Mouse (Mus musculus) MEL-GATA-1-ER (cell line): ENCODE data around the gene Hcn1.

Experiments used
- DNase-seq: peaks from one replicate; pipeline ENCODE4 v3.0.0-alpha.2; 2012; ENCODE audit warnings: low read depth; ENCODE audit errors: extremely low read depth

Gene Hcn1

DNA sequence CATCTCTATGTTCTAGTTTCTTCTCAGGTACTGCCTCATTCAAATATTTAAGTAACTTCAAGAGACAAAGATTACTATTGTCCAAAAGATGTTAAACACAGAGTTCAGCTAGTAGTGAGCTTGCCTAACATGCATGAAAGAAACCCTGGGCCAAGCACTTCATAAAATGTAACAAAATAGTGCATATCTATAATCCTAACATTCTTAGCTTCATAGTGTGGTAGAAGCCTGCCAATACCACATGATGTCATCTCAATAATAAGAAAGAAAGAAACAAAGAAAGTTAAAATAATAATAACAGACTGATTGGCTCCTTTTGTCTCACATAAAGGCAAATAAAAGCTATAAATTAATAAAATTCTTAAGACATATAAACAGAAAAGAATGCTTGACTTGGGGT lies 103.5 kb downstream of the Hcn1 start:
- no peak for DNase-seq

DNA sequence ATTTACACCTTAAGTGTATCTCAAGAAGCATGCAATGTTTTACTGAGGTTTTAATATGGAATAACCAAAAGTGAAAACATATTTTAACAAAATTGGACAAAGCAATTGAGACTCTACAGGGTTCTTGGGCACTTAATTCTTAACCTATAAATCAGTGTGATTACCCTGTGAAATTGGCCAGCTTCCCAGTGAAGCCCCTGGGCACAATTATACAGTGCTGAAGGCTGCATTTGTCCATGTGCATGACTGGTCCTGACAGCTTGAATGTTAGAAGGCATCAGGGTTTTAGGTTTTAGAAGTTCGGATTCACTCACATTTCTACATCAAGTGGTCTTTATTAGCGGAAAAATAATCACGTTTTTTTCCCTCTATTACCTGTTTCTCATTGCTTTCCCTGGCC lies 103.9 kb downstream of the Hcn1 start:
- no peak for DNase-seq

- DNase-seq = no peak
These were observed 104.4 kb downstream of the Hcn1 start for GRCm38 (mm10) chr13:117706496-117706895.

DNA sequence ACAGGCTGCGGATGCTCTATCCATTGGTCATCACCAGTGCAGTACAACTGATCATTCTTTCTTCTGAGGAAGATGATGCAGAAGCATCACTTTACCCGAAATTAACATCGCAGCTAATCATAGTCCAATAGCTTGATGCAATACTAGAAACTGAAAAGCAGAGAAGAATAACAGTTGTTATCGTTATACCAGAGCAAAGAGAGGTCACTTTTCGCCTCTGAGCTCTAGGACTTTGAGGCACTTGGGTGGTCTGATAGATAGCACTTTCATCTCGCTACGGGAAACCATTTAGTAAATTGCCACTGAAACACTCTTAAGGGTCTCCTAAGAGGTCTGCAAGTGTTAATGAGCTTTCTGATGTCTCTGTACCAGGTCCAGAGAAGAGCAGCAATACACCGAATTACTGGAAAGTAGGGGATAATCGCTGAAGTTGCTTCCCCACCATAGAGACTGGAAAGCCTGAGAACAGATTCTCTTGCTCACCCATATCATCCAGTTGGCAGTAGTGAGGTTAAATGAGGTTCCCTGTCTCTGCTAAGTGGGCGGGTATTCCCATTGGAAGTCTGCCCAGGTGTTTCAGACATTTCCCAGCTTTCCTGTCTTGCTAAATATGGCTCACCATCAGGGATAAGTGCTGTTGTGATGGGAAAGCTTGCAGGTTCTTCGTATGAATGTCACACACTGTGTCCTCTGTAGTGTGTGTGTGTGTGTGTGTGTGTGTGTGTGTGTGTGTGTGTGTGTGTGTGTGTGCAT lies 105.0 kb downstream of the Hcn1 start:
- DNase-seq = no peak

DNA sequence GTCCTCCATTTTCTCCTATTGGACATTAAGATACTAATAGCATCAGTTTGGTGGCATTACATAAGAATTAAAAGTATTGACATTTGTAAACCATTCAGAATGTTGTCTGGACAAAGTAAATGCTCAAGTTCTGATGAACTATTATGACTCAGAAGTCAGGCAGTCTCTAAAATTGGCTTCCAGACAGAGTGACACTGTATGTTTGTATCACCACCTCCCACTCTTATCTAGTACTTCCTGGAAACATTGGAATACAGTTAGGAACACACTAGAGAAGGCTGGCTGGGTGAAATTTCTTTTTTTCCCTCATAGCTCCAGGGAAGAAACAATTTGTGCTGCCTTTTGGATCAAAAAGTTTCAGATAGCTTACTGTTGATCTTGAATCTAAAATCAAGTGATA lies 108.7 kb downstream of the Hcn1 start:
- DNase-seq = no peak

- no peak for DNase-seq
These were observed 120.0 kb downstream of the Hcn1 start for GRCm38 (mm10) chr13:117722090-117722489.

- DNase-seq = no peak
These were observed 122.0 kb downstream of the Hcn1 start for GRCm38 (mm10) chr13:117724083-117724482.

DNA sequence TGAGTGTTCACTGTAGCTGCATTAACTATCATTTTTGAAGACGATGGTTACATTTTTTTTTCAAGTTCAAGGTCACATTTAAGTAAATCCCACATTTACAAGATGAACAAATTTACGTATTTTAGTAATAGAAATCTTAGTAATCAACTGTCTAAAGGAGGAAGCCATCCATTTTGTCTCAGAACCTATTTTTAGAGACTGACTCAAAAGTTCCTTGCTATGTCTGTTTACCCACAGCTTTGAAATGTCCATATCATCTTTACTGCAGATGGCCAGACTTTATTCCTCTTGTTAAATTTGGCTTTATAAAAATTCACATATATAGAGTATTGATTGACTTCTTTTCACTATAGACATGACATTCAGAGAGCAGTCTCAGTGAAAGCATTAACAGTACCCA lies 126.3 kb downstream of the Hcn1 start:
- no peak for DNase-seq

DNA sequence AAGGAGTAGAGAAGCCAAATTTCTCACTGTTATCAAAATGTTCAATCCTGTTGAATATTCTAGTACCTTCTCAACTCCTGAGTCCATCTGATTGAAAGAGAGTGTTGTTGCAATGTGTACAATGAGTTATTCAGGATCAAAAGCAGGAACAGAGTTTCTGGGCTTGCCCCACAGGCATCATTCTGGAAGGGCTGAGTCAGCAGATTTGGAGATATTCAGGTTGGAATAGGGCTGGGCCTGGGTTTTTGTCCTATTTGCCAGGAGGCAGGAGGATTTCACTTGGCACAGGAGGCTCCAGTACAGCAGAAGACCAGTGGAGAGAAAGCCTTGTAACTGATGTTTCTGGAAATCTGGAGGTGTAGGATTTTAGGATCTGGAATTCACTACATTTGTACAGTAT lies 130.6 kb downstream of the Hcn1 start:
- no peak for DNase-seq

DNA sequence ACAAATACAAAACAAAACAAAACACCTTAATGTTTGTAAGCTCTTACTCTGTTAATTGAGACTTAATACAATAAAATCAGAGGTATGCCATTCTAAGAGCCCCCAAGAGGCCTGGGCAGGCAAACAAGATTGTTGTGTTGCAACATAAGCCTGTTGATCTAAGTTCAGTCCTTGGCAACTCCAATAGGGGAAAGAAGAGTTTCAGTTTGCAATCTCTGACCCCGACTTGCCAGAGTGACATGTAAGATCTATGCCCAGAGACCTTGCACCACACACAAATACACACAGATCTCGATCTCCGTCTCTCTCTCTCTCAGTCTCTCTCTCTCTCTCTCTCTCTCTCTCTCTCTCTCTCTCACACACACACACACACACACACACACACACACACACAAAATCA lies 142.3 kb downstream of the Hcn1 start:
- no peak for DNase-seq

DNA sequence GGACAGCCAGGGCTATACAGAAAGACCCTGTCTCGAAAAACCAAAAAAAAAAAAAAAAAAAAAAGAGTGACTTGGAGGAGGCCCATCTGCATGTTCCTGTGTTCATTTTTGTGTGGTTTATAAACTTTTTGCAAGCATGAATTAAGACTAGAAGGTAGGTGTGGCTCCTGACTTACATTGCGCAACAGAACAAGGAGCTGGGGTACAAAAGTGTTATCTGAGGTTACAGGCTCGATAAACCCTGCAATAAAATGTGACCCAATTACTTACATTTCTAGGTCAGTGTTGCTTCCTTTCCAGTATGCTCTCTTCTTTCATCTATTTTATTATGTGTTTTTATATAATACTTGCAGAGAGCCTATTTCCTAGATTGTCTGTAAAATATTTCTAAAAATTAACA lies 143.1 kb downstream of the Hcn1 start:
- no peak for DNase-seq

GRCm38 (mm10) chr13:117765487-117765886 lies 163.4 kb downstream of the Hcn1 start:
- DNase-seq = no peak

DNA sequence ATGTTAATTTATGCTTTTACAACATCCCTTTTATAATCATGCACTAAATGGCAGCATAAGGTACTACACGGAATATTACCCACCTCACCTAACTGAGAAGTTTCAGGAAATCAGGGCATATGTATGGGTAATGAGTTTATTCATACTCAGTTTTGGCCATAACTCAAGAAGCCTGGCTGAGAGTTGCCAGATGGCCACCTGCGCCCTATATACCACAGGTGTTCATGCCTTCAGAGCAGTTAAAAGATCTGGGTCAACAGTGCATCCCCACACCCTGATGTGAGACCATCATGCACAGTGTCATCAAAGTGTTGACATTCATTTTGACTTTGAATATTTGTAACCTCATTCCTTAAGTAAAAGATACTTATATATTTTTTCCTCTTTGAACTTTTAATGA lies 183.3 kb downstream of the Hcn1 start:
- DNase-seq = no peak

GRCm38 (mm10) chr13:117792861-117793260 lies 190.7 kb downstream of the Hcn1 start:
- DNase-seq = no peak

DNA sequence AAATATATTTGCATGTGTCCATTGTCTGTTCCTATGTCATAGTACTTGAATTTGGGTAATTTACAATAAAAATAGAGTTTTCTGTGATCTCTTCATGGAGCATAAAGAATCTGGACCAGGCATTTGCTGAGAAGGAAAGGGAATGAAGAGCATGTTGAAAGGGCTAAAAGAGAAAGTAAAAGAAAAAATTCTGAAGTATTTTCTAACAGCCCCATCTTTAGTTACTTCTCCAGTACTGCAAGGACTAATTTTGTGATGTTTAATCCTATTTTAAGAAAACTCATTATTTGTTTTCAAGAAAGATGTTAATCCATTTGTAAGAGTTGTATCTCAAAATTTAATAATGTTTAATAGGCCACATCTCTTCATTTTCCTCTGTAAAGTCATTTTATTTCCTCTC lies 198.9 kb downstream of the Hcn1 start:
- no peak for DNase-seq

DNA sequence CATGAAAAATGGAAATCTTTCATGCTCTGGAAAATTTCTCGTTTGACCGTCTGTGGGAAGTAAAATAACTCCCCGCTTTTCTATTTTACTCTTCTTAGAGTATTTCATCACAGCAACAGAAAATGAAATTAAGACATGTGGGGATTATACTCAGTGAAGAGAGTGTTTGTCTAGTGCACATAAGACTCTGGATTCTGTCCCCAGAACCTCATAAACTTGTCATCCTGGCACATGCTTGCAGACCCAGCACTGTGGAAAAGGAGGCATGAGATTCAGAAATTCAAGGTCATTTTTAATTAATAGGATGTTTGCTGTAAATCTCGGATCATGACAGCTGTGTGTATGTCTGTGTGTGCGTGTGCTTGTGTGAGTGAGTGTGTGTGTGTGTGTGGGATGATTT lies 225.5 kb downstream of the Hcn1 start:
- no peak for DNase-seq

- DNase-seq = no peak
These were observed 234.5 kb downstream of the Hcn1 start for GRCm38 (mm10) chr13:117836658-117837057.

GRCm38 (mm10) chr13:117838264-117838663 lies 236.1 kb downstream of the Hcn1 start:
- no peak for DNase-seq

GRCm38 (mm10) chr13:117842366-117842765 lies 240.2 kb downstream of the Hcn1 start:
- no peak for DNase-seq

DNA sequence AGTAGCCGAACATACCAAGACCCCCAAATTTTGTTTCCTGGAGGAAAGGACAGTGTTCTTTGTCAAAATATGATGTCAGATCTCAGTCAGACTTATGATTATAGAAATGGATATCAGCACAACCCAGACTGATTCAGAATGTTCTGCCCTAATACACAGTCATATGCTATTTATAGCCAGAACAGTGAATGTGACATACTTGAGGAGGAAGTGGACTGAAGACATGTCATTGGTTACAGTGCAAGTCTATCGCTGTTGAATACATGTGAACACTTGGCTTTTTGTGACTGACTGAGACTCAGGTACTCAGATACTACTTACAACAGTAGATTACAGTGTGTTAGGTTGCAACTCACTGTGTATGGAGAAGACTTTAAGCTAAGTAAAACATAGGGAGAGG lies 245.2 kb downstream of the Hcn1 start:
- DNase-seq = no peak

- no peak for DNase-seq
These were observed 246.6 kb downstream of the Hcn1 start for GRCm38 (mm10) chr13:117848757-117849156.

DNA sequence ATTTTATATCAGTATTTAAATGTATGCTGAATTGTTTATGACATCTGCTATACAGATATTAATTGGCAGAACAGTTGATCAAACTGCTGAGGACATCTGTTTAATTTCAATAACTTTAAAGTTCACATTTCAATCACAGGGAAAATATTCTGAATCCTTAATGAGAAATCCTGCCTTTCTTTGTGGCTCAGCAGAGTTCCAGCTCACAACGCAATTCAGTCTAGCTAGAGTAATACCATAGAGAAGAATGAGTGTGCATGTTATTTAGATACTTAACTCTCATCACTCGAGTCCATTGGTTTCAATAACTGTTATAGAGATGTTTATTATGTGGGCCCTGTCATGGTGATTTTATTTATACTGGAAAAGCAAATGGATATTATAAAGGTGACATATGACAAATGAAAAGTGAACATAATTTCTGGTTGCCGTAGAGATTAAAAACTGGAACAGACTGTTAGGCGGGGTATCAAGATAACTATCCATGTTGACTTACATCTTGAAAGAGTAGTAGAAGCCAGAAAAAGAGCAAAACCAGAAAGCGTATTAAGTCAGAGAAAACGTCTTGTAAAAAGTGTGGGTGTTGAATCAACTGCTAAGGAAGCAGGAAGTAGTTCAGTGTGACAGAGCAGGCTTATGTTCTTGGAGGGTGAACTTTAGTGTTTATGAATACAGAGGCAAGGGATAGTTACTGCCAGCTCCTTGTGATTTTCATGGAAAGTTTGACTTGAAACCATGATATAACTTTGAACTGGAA lies 250.0 kb downstream of the Hcn1 start:
- no peak for DNase-seq

DNA sequence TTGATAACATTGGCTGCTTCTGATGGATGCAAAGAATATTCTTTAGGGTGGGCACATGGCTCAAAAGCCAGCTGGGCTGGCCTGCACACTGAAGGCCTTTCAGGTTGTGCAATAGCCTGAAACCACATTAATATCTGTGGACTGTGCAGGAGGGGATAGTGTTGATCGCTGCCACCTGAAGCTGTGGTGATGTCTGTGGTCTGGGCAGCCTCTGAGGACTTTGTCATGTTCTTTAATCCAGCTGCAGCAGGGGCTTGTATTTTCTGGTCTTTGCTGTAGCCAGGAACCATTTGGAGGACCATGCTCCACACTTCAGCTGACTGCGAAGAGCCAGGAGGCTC lies 250.6 kb downstream of the Hcn1 start:
- no peak for DNase-seq
